Mouse (Mus musculus) MN1 (cell line): ENCODE results near the gene Gba.

Experiments
- DNase-seq: peaks from one replicate; pipeline ENCODE4 v3.0.0-alpha.2; 2016; ENCODE audit warnings: low spot score

Gba gene

GRCm38 (mm10) chr3:89243609-89244008 lies 40.9 kb downstream of the Gba start:
- DNase-seq, result peak; percentile 74

- peak; percentile 78 for DNase-seq
Observed at GRCm38 (mm10) chr3:89244158-89244981, 41.6 kb downstream of the Gba start.

- peak; percentile 82 for DNase-seq
Observed at GRCm38 (mm10) chr3:89244982-89245687, 42.4 kb downstream of the Gba start.

GRCm38 (mm10) chr3:89245688-89246171 lies 43.0 kb downstream of the Gba start, which contains the start of gene Krtcap2:
TSS of gene Krtcap2 (plus strand) at chr3:89245966.
- DNase-seq, result peak; percentile 81

- DNase-seq, result peak; percentile 95
Observed at GRCm38 (mm10) chr3:89246261-89247100, 43.8 kb downstream of the Gba start, which contains the start of gene Trim46. TSS of gene Trim46 (minus strand) at chr3:89246309.

- DNase-seq, result no peak
Observed at GRCm38 (mm10) chr3:89247466-89247865, 44.7 kb downstream of the Gba start.

GRCm38 (mm10) chr3:89250435-89251040 lies 47.8 kb downstream of the Gba start:
- peak; percentile 84 for DNase-seq

- DNase-seq, result peak; percentile 79
Observed at GRCm38 (mm10) chr3:89251365-89251895, 48.7 kb downstream of the Gba start.

- DNase-seq, result no peak
Observed at GRCm38 (mm10) chr3:89254994-89255393, 52.3 kb downstream of the Gba start.

- DNase-seq, result no peak
Observed at GRCm38 (mm10) chr3:89256177-89256576, 53.4 kb downstream of the Gba start.
